Mouse (Mus musculus) ES-E14 (cell line): ENCODE results near the gene Itpk1.

ENCODE experiments used
- HCFC1 ChIP-seq: IDR thresholded peaks from 2 replicates; pipeline ENCODE4 v1.6.1; 2012; ENCODE audit warnings: low read length, inconsistent platforms, borderline replicate concordance; ENCODE audit not compliant: insufficient read depth
- MAFK ChIP-seq: IDR thresholded peaks from 2 replicates; pipeline ENCODE4 v1.6.1; 2014; ENCODE audit warnings: mild to moderate bottlenecking, low read depth, low read length, inconsistent platforms; ENCODE audit not compliant: insufficient read depth
- ZC3H11A ChIP-seq: IDR thresholded peaks from 2 replicates; pipeline ENCODE4 v1.6.1; 2012; ENCODE audit warnings: low read depth, mild to moderate bottlenecking, inconsistent platforms, low read length, borderline replicate concordance
- ZNF384 ChIP-seq: IDR thresholded peaks from 2 replicates; pipeline ENCODE4 v1.6.1; 2012; ENCODE audit warnings: low read depth, low read length, inconsistent platforms

DNA sequence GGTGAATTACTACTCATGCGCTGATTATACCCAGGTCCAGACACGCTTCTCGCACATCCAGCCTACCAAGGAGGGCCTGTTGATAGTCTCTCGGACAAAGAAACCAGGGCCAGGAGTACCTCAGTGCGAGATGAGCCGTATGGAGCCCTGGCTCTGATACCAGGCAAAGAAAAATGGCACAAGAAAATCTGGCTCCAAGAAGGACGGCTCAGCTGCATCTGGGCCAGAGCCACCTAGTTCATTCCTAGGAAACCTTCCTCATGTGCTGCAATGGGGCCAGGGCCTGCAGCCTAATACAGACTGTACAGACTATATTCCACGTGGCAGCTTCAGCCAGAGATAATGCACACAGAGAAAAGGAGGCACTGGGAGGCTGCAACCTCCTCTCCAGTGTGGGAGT, 93.8 kb downstream of the Itpk1 start:
- TF ChIP-seq HCFC1: no peak
- TF ChIP-seq MAFK: no peak
- no peak for TF ChIP-seq ZNF384
- no peak for TF ChIP-seq ZC3H11A
